Mouse (Mus musculus): ENCODE results near the gene Ifitm10. TPM values are rescaled to one million over a fixed set of nuclear protein-coding genes. Genes with fewer than 3 reads are reported as not detected.
"Not testable (repeated sequence)": the region's sequence is repeated elsewhere in the genome, so short reads cannot be mapped to it uniquely, and the experiment has no call there.

Ifitm10 gene
- polyA plus RNA-seq, 1 experiment from 2014 or later: 0.40 TPM

DNA sequence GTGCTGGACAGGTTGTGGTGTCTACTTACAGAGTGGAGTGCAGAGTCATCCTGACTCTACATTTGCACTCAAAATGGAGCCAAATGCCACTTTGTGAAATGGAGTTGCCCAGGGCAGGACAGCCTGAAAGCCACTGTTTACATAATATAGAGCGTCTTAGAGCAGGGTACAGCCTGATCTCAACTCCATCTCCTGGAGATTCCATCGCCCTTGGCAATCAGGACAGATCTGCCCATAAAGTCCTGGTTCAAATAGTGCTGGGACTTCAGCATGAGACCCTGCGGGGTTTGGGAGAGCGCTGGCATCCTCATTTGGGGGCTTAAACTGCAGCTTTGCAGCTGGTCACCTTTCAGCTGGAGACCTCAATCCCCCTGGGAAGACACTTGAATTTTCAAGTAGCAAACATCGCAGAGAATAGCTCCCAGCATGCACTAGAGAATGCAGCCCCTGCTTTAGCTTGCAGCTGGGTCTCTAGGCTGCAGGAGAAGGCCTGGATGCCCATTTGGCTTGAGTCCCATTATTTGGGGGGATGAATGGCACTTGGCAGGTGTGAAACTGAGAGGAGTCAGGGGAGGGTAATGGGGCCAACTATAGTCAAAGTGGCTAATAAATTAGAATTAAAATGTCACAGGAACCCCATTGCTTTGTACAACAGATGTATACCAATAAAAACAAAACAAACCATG is 58.8 kb downstream of the Ifitm10 start:
- Histone ChIP-seq H3K4me3 (ENCODE audit: low read depth, low read length) (no peak overlapping the region), H3K27me3 (ENCODE audit: control insufficient read depth, insufficient read depth, low read length) (no peaks in the 10 kb centered on the region), H3K9me3 (ENCODE audit: control insufficient read depth, low read length) (no peaks in the 10 kb centered on the region), H3K9ac (ENCODE audit: low read length) (no peak overlapping the region; the same call in 1 of the 2 replicates), H3K27ac (ENCODE audit: low read depth, low read length) (no peak overlapping the region), H3K4me1 (ENCODE audit: control insufficient read depth, insufficient read depth, low read length) (0 out of 2 replicates have a peak, but pooled peaks cover 6% of the 10 kb centered on the region), H3K36me3 (ENCODE audit: control insufficient read depth, insufficient read depth, low read length) (no peaks in the 10 kb centered on the region), H3K4me2 (no peak overlapping the region)
- ATAC-seq (ENCODE audit: low FRiP score): no peak
- 50% methylated on average over 5 of the region's 5 CpGs for WGBS
- DNase-seq (ENCODE audit: low spot score, missing footprints): peak; percentile 79

DNA sequence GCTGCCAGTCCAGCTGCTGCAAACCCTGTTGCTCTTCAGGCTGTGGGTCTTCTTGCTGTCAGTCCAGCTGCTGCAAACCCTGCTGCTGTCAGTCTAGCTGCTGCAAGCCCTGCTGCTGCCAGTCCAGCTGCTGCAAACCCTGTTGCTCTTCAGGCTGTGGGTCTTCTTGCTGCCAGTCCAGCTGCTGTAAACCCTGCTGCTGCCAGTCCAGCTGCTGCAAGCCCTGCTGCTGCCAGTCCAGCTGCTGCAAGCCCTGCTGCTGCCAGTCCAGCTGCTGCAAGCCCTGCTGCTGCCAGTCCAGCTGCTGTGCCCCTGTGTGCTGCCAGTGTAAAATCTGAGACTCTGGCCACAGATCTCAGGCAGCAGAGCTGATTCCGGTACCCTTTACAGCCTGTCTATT is 69.6 kb downstream of the Ifitm10 start:
- not testable (repeated sequence) for H3K36me3 ChIP-seq (ENCODE audit: control insufficient read depth, insufficient read depth, low read length); H3K9me3 ChIP-seq (ENCODE audit: control insufficient read depth, low read length); H3K27ac ChIP-seq (ENCODE audit: low read depth, low read length); H3K4me2 ChIP-seq; ATAC-seq (ENCODE audit: low FRiP score); H3K4me1 ChIP-seq (ENCODE audit: control insufficient read depth, insufficient read depth, low read length); DNase-seq (ENCODE audit: low spot score, missing footprints); H3K4me3 ChIP-seq (ENCODE audit: low read depth, low read length); H3K9ac ChIP-seq (ENCODE audit: low read length); H3K27me3 ChIP-seq (ENCODE audit: control insufficient read depth, insufficient read depth, low read length)
- 83% methylated on average over 1 of the region's 1 CpGs for WGBS

DNA sequence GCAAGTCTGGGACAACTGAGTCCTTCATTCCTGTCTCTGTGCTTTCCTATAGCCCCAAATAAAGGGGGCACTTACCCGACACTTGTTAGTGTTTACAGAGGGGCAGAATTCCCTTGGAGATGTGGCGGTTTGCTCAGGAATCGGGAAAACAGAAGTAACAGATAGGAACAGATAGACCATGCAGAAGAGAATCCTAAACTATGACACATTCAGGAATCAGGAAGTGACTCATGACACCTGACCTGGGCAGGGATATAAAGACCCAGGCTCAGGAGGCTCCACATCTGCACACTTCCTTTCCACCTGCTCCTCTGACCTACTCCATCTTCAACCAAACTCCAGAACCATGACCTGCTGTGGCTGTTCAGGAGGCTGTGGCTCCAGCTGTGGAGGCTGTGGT is 70.3 kb downstream of the Ifitm10 start, which contains the start of gene Krtap5-4:
TSS of gene Krtap5-4 (plus strand) at position 301 of the 400 bp plus-strand sequence.
- H3K4me2 ChIP-seq: no peak within 1 kb of the TSS
- ATAC-seq (ENCODE audit: low FRiP score): no peak

DNA sequence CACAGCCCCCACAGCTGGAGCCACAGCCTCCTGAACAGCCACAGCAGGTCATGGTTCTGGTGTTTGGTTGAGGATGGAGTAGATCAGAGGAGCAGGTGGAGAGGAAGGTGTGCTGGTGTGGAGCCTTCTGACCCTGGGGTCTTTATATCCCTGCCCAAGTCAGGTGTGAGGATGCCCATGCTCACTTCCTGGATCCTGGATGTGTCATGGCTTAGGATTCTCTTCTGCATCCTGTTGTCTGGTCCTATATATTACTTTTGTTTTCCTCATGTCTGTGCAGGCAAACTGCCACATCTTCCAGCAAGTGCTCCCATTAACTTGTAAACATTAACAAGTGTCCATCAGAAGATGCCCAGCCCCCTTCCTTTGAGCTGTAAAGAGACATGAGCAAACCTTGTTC is 76.5 kb downstream of the Ifitm10 start, which contains the start of gene Krtap5-1:
TSS of gene Krtap5-1 (minus strand) at position 101 of the 400 bp plus-strand sequence.
- not testable (repeated sequence) for ATAC-seq (ENCODE audit: low FRiP score); H3K9me3 ChIP-seq (ENCODE audit: control insufficient read depth, low read length); H3K27ac ChIP-seq (ENCODE audit: low read depth, low read length); H3K4me2 ChIP-seq; DNase-seq (ENCODE audit: low spot score, missing footprints); H3K9ac ChIP-seq (ENCODE audit: low read length); H3K36me3 ChIP-seq (ENCODE audit: control insufficient read depth, insufficient read depth, low read length); H3K4me3 ChIP-seq (ENCODE audit: low read depth, low read length); H3K27me3 ChIP-seq (ENCODE audit: control insufficient read depth, insufficient read depth, low read length); H3K4me1 ChIP-seq (ENCODE audit: control insufficient read depth, insufficient read depth, low read length)

More for the DNA sequence above, 70.3 kb downstream of the Ifitm10 start, which contains the start of gene Krtap5-4:
- Histone ChIP-seq H3K36me3 (ENCODE audit: control insufficient read depth, insufficient read depth, low read length) (no peaks in the 10 kb centered on the region), H3K27me3 (ENCODE audit: control insufficient read depth, insufficient read depth, low read length) (no peaks in the 10 kb centered on the region), H3K4me3 (ENCODE audit: low read depth, low read length) (no peak within 1 kb of the TSS), H3K9me3 (ENCODE audit: control insufficient read depth, low read length) (no peaks in the 10 kb centered on the region), H3K27ac (ENCODE audit: low read depth, low read length) (no peak within 1 kb of the TSS), H3K9ac (ENCODE audit: low read length) (no peak within 1 kb of the TSS), H3K4me1 (ENCODE audit: control insufficient read depth, insufficient read depth, low read length) (no peaks in the 10 kb centered on the region)
- WGBS: 75% methylated on average over 3 of the region's 3 CpGs
- DNase-seq (ENCODE audit: low spot score, missing footprints): no peak

DNA sequence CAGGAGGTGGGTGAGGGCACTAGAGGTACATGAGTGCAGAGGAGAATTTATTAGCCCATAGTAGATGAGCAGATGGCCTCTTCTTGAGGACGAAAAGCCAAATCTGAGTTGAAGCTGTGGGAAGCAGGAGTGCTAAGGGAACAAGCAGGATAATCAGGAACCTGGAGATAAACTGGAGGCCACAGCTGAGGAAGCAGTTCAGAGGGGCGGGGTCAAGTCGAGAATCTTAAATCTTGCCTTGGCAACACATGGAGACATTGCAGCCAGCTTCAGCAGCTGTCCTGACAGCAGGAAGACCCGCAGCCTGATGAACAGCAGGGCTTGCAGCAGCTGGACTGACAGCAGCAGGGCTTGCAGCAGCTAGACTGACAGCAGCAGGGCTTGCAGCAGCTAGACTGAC is 77.4 kb downstream of the Ifitm10 start:
- H3K4me3 ChIP-seq (ENCODE audit: low read depth, low read length); ATAC-seq (ENCODE audit: low FRiP score); H3K9ac ChIP-seq (ENCODE audit: low read length); H3K27me3 ChIP-seq (ENCODE audit: control insufficient read depth, insufficient read depth, low read length); H3K9me3 ChIP-seq (ENCODE audit: control insufficient read depth, low read length); H3K36me3 ChIP-seq (ENCODE audit: control insufficient read depth, insufficient read depth, low read length); H3K27ac ChIP-seq (ENCODE audit: low read depth, low read length); H3K4me1 ChIP-seq (ENCODE audit: control insufficient read depth, insufficient read depth, low read length); DNase-seq (ENCODE audit: low spot score, missing footprints); H3K4me2 ChIP-seq: not testable (repeated sequence)
- 40% methylated on average over 4 of the region's 4 CpGs for WGBS

DNA sequence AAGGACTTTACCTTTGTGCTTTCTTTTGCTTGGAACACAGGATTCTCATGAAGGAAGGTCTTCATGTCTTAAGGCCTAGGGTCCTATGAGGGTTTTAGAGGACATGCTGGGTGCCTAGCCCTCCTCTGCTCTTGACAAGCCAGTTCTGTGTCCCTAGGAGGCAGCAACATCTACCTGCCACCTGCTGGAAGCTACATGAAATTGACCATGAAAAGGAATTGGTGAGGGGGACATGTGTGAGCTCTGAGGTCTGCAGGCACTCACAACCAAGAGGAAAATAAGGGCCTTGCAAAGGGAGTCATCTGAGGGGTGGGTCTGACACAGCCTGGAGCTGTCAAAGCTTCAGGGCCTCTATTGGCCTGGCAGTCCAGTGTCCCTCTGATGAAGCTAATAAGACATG is 78.1 kb downstream of the Ifitm10 start:
- ATAC-seq (ENCODE audit: low FRiP score): no peak
- H3K4me2 ChIP-seq: no peak overlapping the region
- no peak overlapping the region for H3K9ac ChIP-seq (ENCODE audit: low read length)

DNA sequence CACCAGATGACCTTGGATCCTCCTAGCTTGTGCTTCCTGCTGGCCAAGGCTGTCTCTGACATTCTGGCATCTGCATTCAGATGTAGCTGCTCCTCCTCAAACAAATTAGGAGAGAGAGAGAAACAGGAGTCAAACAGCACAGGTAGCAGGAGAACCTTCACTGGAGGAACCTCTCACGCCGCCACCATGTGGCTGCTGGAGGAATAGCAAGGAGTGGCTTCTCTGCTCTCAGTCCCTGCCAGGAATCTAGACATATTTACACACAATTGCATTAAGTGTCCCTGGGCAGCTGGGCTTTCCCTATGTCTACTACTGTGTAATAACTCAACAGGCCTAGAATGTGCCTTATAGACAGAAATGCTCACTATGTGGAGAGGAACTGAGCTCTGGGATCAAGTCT is 79.7 kb downstream of the Ifitm10 start:
- not testable (repeated sequence) for H3K27me3 ChIP-seq (ENCODE audit: control insufficient read depth, insufficient read depth, low read length); H3K9ac ChIP-seq (ENCODE audit: low read length); H3K27ac ChIP-seq (ENCODE audit: low read depth, low read length); H3K36me3 ChIP-seq (ENCODE audit: control insufficient read depth, insufficient read depth, low read length); H3K4me3 ChIP-seq (ENCODE audit: low read depth, low read length); H3K9me3 ChIP-seq (ENCODE audit: control insufficient read depth, low read length); H3K4me2 ChIP-seq; H3K4me1 ChIP-seq (ENCODE audit: control insufficient read depth, insufficient read depth, low read length)
- ATAC-seq (ENCODE audit: low FRiP score) (0 out of 2 replicates have a peak, but pooled peaks have one; percentile 35), DNase-seq (ENCODE audit: low spot score, missing footprints) (peak; percentile 88)
- WGBS: 0% methylated on average over 2 of the region's 2 CpGs

More for the DNA sequence above, 78.1 kb downstream of the Ifitm10 start:
- Histone ChIP-seq H3K36me3 (ENCODE audit: control insufficient read depth, insufficient read depth, low read length) (no peaks in the 10 kb centered on the region), H3K4me3 (ENCODE audit: low read depth, low read length) (no peak overlapping the region), H3K27ac (ENCODE audit: low read depth, low read length) (no peak overlapping the region), H3K9me3 (ENCODE audit: control insufficient read depth, low read length) (no peaks in the 10 kb centered on the region), H3K4me1 (ENCODE audit: control insufficient read depth, insufficient read depth, low read length) (no peaks in the 10 kb centered on the region), H3K27me3 (ENCODE audit: control insufficient read depth, insufficient read depth, low read length) (no peaks in the 10 kb centered on the region)
- no peak for DNase-seq (ENCODE audit: low spot score, missing footprints)

DNA sequence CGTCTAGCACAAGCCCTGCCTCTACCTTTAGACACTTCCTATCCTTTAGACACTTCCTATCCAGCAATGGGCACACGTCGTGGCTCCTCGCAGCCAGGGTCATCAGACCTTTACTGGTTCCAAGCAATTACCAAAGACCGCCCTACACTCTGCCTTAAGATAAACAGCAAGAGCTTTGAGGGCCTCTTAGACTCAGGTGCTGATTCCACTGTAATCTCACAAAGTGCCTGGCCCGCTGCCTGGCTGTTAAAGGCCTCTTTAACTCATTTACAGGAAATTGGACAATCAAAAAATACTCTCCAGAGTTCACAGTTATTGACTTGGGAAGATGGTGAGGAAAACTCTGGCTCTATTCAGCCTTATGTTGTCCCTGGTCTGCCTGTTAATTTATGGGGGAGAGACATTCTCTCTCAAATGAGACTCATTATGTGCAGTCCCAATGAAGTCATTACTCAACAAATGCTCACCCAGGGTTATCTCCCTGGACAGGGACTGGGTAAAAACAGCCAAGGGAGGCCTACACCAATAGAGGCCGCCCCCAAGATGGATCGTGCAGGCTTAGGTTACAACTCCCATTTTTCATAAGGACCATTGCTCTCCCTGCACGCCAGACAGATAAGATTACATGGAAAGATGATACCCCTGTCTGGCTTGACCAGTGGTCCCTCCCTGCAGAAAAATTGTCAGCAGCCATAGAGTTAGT is 87.5 kb downstream of the Ifitm10 start:
- WGBS: 77% methylated on average over 9 of the region's 9 CpGs
- not testable (repeated sequence) for H3K4me1 ChIP-seq (ENCODE audit: control insufficient read depth, insufficient read depth, low read length); H3K4me3 ChIP-seq (ENCODE audit: low read depth, low read length); H3K4me2 ChIP-seq; ATAC-seq (ENCODE audit: low FRiP score); H3K9me3 ChIP-seq (ENCODE audit: control insufficient read depth, low read length); DNase-seq (ENCODE audit: low spot score, missing footprints); H3K27me3 ChIP-seq (ENCODE audit: control insufficient read depth, insufficient read depth, low read length); H3K27ac ChIP-seq (ENCODE audit: low read depth, low read length); H3K36me3 ChIP-seq (ENCODE audit: control insufficient read depth, insufficient read depth, low read length); H3K9ac ChIP-seq (ENCODE audit: low read length)

DNA sequence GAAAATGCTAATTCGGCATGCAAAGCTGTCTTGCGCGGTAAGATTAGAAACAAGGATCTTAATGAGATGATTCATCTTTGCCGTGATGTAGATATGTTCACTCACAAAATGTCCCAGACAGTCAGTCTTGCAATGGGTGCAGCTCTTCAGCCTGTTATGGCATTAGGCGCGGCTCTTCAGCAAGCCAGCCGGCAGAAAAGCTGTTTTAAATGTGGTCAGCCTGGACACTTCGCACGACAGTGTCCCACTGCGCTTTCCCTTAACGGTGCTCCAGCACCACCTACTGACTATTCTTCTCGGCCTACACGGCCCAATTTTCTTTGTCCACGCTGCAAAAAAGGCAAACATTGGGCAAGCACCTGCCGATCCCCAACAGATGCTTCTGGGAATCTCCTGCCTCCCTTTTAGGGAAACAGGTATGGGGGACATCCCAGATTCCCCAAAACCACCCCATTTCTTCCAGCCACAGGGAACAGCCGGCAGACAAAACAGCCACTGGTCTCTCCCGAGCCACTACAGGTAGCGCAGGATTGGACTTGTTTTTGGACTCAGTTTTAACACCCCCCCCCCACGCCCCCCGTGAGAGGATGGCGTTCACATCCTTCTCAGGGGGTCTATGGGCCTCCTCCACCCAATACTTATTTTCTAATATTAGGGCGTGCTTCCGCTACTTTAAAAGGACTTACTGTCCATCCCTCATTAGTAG is 88.3 kb downstream of the Ifitm10 start:
- peak overlapping the region; percentile 52 for H3K9ac ChIP-seq (ENCODE audit: low read length)
- WGBS: 25% methylated on average over 23 of the region's 23 CpGs
- H3K4me2 ChIP-seq: peak overlapping the region; percentile 76
- H3K4me3 ChIP-seq (ENCODE audit: low read depth, low read length): peak overlapping the region; percentile 40
- ATAC-seq (ENCODE audit: low FRiP score) (peak; percentile 81), DNase-seq (ENCODE audit: low spot score, missing footprints) (no peak)
- no peaks in the 10 kb centered on the region for H3K4me1 ChIP-seq (ENCODE audit: control insufficient read depth, insufficient read depth, low read length)
- no peak overlapping the region for H3K27ac ChIP-seq (ENCODE audit: low read depth, low read length)
- H3K9me3 ChIP-seq (ENCODE audit: control insufficient read depth, low read length): no peaks in the 10 kb centered on the region
- no peaks in the 10 kb centered on the region; the same call in 1 of the 2 replicates for H3K27me3 ChIP-seq (ENCODE audit: control insufficient read depth, insufficient read depth, low read length)
- no peaks in the 10 kb centered on the region for H3K36me3 ChIP-seq (ENCODE audit: control insufficient read depth, insufficient read depth, low read length)
